Mouse (Mus musculus): ENCODE measurements around the gene Fam166a.

DNA sequence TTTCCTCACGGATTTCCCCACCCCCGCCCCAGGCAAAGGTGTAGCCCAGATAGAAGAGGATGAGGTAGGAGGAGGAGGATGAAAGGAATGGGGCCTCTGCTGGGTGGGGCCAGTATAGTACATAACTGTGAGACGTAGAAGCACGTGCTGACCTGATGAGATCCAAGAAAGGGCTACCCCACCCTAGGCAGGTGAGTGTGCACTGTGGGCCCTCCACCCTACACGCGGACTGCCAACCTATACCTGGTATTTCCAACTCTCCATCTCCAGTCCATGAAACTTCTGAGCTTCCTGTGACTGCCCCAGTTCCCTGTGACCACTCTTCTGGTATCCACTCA, 22.9 kb downstream of the Fam166a start:
- TF ChIP-seq CTCF (IDR thresholded peaks at IDR 0.05; ENCODE audit: low read depth) (no peak), EP300 (IDR thresholded peaks at IDR 0.05; ENCODE audit: low read depth) (no peak)
